Mouse (Mus musculus) testis, adult 2 months (tissue): ENCODE measurements at regions not wholly inside any gene's neighbourhood (a gene's known extent, or its start where the extent isn't known, plus 50 kb on each side); places are given as distances from the start of the nearest gene placed in this dataset.

ENCODE experiments used
- CTCF ChIP-seq: fragments of 200-500 bp; IDR thresholded peaks from 2 replicates; pipeline ENCODE4 v1.5.1; 2012; ENCODE audit warnings: low read depth, mild to moderate bottlenecking, inconsistent platforms, low read length, moderate library complexity; ENCODE audit not compliant: control insufficient read depth, insufficient read depth, insufficient replicate concordance
- POLR2A ChIP-seq: fragments of 200-500 bp; IDR thresholded peaks from 2 replicates; pipeline ENCODE4 v1.6.1; 2012; ENCODE audit warnings: low read depth, mild to moderate bottlenecking, inconsistent platforms, low read length, moderate library complexity; ENCODE audit not compliant: control insufficient read depth

DNA sequence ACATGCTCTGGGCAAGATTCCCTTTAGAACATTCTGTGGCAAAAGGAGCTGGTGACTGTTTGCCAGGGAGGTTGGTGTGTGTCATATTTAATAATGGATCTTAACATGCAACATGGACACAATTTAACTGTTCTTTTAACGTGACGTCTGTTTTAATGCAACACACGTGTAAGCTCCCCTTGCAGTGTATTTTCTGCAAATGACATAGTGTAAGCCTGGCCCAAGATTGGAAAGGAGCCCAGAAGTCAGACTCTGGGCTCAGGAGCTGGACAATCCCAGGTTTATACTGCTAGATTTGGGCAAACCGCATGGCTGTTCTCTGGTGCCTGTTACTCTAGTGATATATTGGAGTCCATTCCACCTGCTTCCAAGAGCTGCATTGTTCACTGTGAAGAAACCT is 106.1 kb upstream of the Frmd6 start:
- TF ChIP-seq CTCF (no peak), POLR2A (no peak)
